Mouse (Mus musculus): ENCODE measurements at regions not wholly inside any gene's neighbourhood (a gene's known extent, or its start where the extent isn't known, plus 50 kb on each side); places are given as distances from the start of the nearest gene placed in this dataset.

DNA sequence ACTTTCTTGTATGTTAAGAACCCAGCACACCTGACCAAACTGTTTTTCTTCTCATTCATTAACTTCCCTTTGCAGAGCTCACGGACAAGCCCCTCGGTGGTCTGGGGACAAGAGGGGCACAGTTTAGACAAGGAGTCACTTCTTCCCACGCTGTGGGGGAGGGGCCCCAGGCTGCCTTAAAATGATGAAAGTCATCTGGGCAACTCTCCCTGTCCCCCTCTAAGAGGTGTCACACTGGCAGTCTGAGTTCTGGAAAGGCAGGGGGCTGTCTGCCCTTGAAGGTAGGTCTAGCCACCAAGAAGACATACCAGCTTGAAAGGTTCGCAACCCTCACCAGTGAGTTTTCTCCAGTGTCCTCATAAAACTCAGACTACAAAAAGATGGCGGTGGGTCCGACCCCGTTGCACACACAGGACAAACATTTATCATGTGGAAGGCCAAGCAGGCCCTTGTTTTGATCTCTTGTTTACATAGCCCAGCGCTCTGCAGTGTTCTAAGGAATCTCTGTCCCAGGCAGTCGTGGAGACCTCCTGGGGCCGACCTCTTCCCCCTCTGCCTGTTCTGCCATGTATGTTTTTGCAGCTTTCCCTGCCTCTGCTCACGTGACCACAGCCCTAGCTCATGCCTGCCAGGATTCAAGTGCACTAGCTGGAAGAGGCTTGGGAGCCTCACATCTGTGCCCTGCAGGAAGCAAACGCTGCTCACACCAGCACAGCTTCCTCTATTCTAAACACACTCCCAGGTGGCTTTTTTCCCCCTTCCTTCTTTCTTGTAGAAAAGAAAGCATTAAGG lies 259.2 kb downstream of the Cxcl12 start:
- DNase-seq = no peak

DNA sequence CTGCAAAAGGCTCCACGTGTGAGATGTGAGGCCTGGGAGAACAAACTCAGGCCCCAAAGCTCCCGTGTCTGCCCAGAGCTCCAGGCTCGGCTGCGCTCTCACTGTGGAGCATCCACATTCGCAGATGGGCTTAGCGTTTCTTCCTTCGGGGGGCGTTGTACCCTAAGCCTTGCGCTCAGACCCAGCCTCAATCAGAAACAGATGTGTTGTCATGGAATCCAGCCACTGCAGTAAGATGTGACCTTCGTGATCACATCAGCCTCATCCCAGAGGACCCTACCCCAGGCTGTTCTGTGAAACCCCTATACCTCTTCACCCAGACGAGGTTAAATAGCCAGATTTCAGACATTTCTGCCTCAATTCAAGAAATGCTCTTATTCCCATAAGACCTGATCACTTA lies 260.1 kb downstream of the Cxcl12 start:
- no peak for DNase-seq

DNA sequence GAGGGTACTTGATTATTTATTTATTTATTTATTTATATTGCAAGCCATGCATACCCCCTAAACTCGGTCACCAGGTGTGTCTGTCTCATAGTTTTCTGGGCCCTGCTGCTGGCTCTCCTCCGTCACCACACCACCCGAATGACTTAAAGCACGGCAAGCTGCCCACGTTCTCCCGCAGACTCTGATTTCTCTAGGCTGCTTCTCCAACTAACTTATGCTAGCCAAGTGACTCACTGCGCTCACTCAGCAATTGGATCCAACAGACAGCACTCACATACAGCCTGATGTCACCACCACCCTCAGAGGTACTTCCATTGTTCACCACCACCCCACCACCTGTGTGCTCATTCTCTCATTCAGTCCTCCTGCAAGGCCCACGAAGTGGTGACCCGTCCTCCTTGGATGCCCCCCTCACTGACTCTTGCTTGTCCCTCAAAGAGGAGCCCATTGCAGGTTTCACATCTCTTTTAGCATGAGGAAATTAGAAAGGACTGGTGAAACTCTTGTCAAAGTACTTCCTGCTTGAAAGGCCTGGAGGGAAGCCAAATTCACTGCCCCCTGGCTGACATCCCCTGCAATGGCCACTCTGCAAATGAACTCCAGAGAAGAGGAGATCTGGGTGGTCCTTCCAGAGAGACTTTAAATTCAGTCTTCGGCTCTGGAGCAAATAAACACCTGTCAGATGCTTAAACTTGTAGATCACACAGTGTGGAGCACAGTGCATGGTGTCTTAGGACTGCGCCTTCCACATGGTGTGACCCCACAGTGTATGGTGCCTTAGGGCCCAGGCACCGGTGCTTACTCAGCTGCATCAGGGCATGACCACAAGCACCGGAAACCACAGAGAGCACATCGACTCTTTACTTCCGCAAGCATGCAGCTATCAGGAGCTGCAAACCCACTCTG lies 262.8 kb downstream of the Cxcl12 start:
- DNase-seq = no peak

DNA sequence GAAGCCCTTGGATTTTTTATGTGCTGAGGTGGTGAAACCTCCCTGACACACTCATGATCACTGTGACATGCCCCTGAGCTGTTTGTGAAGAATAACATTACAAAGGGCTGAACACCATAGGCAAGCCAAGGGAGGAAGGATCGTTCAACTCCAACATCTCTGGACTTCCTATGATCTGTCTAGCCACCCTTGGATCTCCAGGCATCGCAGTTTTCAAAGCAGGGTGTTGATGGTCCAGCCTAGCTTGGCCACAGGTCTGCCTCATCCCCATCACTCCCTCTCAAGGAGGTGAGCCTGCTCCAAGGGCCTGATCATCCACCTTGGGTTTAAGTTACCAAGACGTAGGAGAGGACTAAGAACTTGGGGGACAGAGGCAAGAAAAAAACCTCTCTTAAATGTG lies 268.5 kb downstream of the Cxcl12 start:
- DNase-seq = no peak

DNA sequence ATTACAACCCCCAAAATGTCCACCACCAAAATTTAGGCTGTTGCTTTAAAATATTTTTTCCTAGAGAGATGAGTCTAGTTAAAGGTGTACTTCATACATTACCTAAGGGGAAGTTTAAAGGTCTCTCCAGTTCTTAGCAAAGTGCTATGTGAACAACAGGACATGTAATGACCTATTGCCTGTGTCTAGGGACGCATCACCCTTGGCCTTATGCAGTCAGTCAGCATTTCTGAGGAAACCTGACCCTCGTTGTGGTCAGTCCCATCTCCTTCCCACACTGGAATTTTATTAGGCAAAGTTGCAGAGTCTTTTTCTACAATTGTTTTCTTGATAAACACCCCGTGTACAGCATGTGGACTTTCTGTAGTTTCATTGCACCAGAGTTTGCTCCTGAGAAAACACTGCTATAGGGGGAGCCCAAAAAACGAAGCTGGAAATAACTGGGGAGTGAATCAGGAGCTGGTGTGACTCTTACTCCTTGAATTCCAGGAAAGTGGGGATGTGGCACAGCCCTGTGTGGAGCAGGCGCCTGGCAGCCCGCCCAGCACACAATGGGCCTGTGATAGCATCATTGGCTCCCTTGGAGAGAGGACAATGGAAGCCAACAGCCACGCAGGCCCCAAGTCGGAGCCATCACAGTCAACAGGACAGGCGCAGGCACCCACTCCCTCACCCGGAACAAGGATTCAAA lies 269.2 kb downstream of the Cxcl12 start:
- peak; percentile 13 for DNase-seq

DNA sequence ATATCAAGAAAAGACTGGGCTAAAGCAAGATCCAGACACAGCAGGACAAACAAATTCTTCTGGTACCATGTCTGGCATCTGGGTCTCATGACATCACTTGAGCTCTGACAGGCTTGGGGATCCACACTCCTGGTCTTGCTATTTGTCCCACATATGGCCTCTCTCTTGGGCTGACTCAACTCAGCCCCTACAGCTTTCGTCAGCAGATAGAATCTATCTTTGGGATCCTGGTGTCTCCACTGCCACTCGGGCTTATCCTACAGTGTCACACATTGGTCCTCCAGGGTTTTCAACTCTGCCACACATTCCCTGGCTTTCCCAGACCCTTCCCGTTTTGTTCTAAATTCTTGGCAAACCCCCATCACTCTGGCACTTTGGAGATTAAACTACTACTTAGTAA lies 280.3 kb downstream of the Cxcl12 start:
- no peak for DNase-seq

DNA sequence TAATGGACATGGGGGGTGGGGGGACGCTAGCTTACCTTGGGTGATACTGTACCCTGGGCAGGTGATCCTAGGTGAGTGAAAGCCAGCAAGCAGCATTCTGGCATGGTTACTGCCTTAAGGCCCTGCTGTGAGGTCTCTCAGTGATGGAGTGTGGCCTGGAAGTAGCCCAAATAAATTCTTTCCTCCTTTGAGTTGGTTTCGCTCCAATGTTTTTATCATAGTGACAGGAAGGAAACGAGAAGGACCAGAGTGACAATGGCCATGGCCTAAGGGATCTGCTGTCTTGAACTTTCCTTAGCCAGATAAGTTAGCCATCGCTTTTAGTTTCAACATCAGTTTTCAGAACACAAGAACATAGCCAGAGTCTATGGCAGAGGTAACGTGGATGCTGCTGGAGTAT lies 282.7 kb downstream of the Cxcl12 start:
- DNase-seq = no peak

DNA sequence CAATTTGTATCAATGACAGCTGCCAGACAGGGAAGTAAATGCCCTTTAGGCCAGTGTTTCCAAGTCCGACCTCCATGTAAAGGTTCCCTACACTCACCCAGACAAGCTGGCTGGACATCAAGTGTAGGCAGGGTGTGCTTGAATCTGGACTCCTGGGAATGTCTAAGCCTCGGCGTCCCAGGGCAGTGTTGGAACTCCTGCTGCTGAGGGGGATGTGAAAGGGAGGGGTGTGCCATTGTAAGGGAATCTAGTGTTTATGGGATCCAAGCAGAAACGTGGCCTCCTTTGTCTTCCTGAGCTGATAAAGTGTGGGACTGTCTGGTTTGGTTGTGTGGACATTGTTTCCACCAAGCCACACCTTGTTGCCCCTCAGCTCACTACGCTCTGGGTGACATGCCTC lies 291.9 kb downstream of the Cxcl12 start:
- no peak for DNase-seq

DNA sequence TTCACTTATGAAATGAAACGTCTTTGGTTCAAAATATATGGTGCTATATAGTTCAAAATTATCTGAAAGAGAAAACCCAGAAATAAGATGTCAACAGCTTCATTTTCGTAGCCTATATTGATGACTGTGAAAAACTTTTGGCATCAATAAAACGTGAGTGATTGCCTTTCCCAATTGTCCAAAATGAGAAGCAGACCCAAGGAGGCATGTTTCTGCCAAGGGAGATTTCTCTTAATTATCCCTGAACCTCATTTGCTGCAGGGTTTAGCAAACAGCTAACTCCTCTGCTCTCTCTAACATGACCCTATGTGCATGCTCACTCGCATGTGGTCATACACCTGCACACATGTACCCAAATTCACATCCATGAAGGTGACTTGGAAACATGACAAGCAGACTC lies 296.8 kb downstream of the Cxcl12 start:
- no peak for DNase-seq

DNA sequence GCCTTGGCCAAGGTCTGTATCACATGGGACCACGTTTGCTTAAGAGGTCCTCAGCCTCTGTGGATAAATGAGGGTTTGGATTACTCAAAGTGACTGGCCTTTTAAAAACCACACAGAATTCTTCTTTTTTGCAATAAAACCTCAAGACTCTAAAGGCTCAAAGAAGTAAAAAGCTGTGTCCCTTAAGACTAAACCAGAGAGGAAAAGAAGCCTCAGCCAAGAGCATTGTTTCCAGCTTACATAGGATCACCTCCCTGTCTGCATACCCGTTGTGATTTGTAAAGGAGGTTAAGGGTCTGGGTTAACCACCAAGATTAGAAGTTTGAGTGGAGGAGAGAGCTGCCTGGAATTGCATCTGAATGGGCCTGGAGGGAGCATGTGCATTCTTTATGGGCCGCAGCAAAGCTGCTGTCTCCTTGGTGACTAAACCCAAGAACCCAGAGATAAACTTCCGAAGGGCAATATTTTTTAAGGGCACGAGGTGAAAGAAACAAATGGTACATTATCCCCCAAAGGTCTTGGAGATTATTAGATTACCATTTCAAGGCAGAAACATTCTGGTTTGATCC lies 297.4 kb downstream of the Cxcl12 start:
- DNase-seq = no peak

DNA sequence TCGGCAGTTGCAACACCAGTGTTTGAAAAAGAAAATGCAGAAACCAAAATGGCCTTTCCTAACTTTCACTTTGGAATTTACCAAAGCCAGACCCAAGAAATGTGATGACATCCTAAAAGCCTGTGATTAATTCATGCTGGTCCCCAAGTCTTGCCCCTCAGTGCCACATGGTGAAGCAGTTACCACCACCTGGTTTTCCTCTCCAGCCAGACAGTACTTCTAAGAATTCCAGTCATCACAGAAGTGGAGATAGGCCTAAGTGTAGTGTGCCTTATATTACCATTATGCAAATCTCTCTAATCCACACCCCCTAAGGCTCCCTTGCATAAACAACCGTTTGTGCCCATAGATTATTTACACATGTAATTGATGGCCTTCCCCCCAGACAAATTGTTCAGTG lies 311.0 kb downstream of the Cxcl12 start:
- DNase-seq = no peak

DNA sequence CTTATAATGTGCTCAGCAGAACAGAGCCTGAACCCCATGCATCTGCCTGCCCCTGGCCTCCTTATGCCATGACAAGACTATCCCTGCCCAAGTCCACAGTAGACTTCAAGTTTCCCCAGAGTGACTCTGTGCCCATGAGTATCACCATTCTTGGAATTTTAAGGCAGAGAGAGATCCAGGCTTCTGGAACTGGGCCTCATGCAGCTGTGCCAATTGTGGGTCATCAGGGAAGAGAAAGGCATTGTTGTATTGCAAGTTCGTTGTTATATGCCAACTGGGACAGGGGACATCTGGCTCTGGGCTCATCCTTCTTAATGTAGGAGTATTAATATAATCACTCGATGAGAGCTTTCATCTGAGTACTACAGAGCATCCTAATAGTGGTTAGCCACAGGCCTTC lies 312.1 kb downstream of the Cxcl12 start:
- no peak for DNase-seq

DNA sequence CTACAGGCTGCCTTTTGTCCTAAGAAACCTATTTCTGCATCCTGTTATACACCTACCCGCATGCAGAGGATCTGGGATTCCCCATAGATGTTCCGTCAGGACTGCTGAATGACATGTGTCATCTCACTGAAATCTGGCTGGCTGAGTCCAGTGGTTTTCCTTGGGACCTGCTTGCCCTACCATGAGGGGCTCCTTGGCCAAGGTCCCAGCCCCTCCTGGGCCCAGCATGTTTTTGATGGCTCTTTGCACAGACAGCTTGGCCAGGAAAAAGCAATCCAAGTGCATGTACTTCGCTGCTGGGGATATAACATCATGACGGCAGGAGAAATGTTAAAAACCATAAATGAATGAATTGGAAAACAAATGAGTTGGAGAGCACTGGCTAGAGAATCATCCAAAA lies 320.8 kb downstream of the Cxcl12 start:
- no peak for DNase-seq

DNA sequence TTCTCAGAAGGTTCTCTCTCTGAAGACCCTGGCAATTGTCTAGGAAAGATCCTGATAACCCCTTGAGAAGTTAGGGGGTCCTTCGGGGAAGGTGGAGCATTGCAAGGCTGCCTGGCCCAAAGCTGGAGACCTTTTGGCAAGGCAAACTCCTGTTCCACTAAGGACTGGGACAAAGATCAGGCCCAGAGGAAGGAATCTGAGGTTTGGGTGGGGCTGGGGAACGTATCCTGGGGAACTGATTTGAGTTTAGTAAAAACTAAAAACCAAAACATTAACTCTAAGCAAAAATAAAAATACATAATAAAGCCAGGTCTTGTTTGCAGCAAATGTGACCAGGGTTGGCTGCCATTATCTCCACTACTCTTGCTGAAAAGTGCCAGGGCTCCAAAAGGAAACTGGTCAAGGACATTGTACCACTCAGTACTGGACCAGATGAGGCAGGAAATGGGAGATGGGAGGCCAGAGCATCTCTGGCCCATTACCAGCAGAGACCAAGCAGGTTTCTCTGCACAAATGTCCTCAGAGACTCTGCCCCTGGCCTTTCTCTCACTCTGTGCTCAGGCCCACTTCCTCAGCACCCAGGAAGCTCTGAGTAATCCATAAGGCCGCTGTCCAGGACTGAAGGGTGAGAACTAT lies 321.5 kb downstream of the Cxcl12 start:
- no peak for DNase-seq

DNA sequence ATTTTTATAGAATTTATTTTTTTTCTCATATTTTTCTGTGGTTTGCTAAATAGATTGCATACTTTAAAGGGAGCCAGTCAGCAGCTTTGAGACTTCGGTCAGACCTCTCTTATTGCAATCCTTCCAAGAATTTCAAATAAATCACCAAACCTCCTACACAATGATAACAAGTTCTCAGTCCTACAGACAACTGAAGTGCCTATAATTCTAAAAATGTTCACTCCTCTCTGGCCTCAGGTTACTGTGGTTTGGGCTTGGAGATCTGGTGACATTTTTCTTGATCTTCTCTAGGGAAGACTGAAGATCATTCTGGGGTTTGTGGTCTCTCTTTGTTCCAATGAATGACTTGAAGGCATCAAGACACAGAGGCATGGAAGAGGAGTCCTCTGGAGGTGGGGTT lies 326.6 kb downstream of the Cxcl12 start:
- no peak for DNase-seq

DNA sequence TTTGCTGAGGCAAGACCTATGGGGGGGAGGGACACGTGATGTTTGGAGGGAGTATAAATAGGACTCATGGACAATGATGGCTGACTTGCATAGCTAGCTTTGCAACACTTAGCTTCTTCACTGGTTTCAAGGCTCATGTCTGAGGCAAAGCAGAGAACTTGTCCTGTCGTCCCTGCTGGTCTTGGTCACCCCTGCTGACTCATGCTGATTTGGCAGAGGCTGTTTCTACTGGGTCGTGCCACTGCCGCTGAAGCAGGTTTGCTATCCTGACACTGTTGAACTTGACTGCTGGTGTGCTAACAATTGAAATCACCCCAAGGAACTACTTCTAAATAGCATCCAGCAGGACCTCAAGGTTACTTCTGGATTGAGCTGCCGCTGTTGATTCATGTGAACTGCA lies 329.0 kb downstream of the Cxcl12 start:
- no peak for DNase-seq

DNA sequence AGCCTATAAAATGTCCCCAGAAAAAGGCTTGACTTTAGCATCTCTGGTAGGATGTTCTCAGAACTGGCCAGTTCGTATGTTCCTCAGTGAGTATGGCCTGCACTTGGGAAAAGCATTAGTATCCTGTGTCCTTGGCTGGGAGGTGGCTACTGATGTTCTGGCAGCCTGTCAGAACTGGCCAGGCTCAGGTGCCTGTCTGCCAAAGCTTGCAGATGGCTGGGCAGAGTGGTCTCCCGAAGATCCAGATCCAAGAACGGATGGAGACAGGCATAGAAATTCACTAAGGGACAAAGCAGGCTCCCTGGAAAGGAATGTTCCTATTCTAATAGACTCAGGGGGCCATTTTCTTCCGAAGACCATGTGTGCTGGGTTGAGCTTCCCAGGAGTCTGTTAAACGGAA lies 329.6 kb downstream of the Cxcl12 start:
- DNase-seq = no peak

DNA sequence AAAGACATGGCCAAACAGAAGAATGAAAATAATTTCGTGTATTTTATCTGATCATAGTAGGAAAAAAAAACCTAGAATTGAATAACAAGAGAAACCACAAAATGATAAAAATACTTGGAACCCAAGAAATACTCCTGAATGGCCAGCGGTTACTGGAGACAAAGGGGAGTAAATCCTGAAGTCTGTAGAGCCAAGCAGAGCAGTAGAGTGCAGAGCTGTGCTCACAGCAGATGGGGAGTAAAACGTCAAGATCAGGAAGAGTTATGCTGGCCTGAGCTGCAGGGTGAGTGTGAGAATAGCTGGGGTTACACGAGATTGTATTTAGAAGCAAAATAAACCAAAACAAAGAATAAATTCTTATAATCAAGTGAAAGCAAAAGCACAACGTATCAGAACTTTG lies 334.0 kb downstream of the Cxcl12 start:
- DNase-seq = peak; percentile 19

DNA sequence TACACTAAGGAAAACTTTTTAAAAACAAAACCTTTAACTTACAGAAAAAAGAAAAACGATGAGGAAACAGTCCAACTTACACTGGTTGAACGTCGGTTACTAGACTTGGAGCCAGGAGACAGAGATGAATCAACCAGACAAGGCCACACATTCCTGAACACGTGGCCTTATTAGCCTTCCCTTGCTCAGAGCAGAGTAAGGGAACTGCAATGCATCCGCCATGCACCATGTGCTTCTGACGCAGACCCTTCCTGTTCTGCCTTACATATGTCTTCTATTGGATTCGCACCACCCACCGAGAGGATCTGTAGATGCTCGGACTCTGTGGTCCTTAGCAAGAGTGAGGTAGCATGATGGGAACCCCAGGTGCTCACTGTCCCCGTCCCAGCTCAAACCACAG lies 336.2 kb upstream of the Zfp637 start:
- DNase-seq = no peak

DNA sequence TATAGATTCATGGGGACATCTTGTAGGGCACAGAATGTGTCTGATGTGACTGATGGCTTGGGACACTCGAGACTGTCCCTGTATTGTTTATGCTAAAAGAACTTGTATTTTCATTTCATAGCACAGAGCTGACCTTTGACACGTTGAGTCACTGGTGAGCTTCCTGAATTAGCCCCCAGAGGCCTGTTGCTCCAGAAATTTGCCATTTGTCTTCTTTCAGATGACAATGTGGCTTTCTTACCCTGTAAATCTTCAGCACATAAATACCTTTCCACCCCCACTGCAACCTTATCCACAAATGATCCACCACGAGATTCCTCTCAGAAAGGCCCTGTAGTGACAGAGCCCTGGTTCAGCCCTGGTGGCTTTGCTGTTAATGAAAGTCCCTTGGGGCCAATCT lies 335.5 kb upstream of the Zfp637 start:
- DNase-seq = peak; percentile 16

DNA sequence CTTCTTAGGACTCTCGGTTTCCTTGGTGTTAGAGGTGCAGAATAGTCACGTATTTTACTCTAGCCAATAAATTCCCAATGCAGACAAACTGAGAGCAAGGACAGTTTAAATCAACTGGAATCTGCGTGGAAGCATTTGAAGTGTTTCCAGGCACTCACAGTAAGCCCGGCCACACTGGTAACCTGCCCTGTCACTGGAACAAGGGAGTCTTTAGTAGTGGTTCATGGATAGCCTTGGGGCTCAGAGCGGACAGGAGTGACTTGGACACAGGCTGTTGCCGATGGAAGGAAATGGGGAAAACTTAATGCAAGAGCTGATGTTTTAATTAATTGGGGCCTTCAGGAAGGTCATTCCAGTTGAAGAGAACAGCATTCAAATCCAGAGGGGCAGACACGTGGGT lies 334.4 kb upstream of the Zfp637 start:
- no peak for DNase-seq

DNA sequence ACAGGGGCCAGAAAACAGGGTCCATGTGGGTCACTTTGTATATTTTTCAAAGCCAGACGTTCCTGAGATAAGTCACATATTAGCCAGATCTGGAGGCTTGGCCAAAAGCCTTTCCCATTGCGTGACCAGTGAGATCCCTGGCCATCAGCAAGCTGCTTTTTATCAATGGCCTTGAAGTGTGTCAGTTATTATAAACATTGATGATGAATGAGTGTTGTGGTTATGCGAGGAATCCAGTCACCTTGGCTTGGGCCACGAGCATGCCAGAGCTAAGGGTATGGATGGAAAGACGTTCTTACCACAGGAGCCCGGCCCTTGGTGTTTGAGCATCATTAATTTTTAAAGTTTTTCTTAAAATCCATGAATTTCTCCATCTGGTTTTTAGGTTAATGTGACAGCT lies 332.1 kb upstream of the Zfp637 start:
- DNase-seq = no peak

DNA sequence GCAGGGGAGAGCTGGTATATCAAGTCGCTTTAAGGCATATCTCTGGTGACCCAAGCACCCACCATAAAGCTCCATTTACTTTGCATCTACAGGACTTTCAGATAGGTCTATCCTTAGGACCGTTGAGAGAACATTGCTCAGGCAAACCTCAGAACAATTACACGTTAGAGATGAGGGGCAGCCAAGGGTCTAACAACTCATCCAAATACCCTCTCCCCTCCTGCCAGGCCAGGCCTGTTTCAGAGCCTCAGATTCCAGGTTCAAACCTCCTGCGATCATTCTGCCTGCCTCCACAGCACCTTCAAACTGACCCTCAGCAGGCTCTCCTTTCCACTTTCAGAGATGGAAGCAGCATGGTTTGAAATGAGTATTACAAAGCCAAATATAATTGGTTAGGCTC lies 331.0 kb upstream of the Zfp637 start:
- no peak for DNase-seq
